Mouse (Mus musculus) midbrain, postnatal 0 days (tissue): Measurements from ENCODE around the gene Npas3. TPM values are rescaled to one million over a fixed set of nuclear protein-coding genes. Genes with fewer than 3 reads are reported as not detected.
A peak's percentile ranks its signal among the peaks of the same experiment; 100 is the strongest.

ENCODE experiments used
- ATAC-seq: fragments of 200-750 bp; cut with Nextera tagmentation; 2 replicates; pipeline ENCODE4 v1.8.0; 2017; ENCODE audit warnings: moderate number of reproducible peaks, mild to moderate bottlenecking, moderate TSS enrichment, moderate library complexity; ENCODE audit not compliant: low FRiP score
- DNase-seq: peaks from one replicate; pipeline ENCODE4 v3.0.0-alpha.2; 2015; ENCODE audit warnings: low spot score
- H3K27ac ChIP-seq: fragments of 300-500 bp; sonication (generic); 2 replicates; pipeline ENCODE4 v1.5.1; 2014; ENCODE audit warnings: low read depth, mild to moderate bottlenecking, low read length, mixed read lengths
- H3K27me3 ChIP-seq: fragments of 300-500 bp; sonication (generic); 2 replicates; pipeline ENCODE4 v1.6.1; 2014; ENCODE audit warnings: low read length, control low read depth, mixed read lengths; ENCODE audit not compliant: insufficient read depth
- H3K36me3 ChIP-seq: fragments of 300-500 bp; sonication (generic); 2 replicates; pipeline ENCODE4 v1.6.1; 2014; ENCODE audit warnings: low read length, control low read depth, mixed read lengths; ENCODE audit not compliant: insufficient read depth
- H3K4me1 ChIP-seq: fragments of 300-500 bp; sonication (generic); 2 replicates; pipeline ENCODE4 v1.6.1; 2014; ENCODE audit warnings: mild to moderate bottlenecking, control low read depth, antibody characterized with exemption, low read length, mixed read lengths; ENCODE audit not compliant: insufficient read depth
- H3K4me2 ChIP-seq: fragments of 300-500 bp; sonication (generic); 2 replicates; pipeline ENCODE4 v1.6.1; 2014; ENCODE audit warnings: low read depth, mild to moderate bottlenecking, low read length, mixed read lengths; ENCODE audit not compliant: poor library complexity, severe bottlenecking
- H3K4me3 ChIP-seq: fragments of 300-500 bp; sonication (generic); 2 replicates; pipeline ENCODE4 v1.5.1; 2014; ENCODE audit warnings: low read depth, mild to moderate bottlenecking, low read length, moderate library complexity
- H3K9ac ChIP-seq: fragments of 300-500 bp; sonication (generic); replicated peaks from 2 replicates; pipeline ENCODE4 v1.6.1; 2014; ENCODE audit warnings: mild to moderate bottlenecking, low read length, moderate library complexity, mixed read lengths; ENCODE audit not compliant: poor library complexity, severe bottlenecking
- H3K9me3 ChIP-seq: fragments of 300-500 bp; sonication (generic); 2 replicates; pipeline ENCODE4 v1.6.1; 2016; ENCODE audit warnings: low read length, control low read depth
- CTCF ChIP-seq: IDR thresholded peaks from 2 replicates; pipeline ENCODE4 v1.5.1; 2016; ENCODE audit warnings: antibody characterized with exemption, mild to moderate bottlenecking
- WGBS: fragments of 180-500 bp; shearing (Covaris S2); extraction: QIAGEN DNeasy Blood & Tissue Kit; methylation state at CpG from one replicate; pipeline ENCODE4 v1.1.7; 2014; 5-methylcytosine and 5-hydroxymethylcytosine counted together
- polyA plus RNA-seq: library from polyadenylated mRNA; unstranded; fragments of >200 nt; fragmentation: Nextera tagmentation; extraction: Ambion mirVana; gene quantifications from 2 replicates; pipeline ENCODE4 v1.2.1, GENCODE M21; 2015
- total RNA-seq: library from RNA; depleted of rRNA; stranded (reverse); fragments of >200 nt; gene quantifications from 2 replicates; pipeline ENCODE4 v1.2.3, GENCODE M21; 2014

Npas3 gene
- total and polyA plus RNA-seq, 2 experiments from 2014 or later = 34.2 to 53.8 TPM

DNA sequence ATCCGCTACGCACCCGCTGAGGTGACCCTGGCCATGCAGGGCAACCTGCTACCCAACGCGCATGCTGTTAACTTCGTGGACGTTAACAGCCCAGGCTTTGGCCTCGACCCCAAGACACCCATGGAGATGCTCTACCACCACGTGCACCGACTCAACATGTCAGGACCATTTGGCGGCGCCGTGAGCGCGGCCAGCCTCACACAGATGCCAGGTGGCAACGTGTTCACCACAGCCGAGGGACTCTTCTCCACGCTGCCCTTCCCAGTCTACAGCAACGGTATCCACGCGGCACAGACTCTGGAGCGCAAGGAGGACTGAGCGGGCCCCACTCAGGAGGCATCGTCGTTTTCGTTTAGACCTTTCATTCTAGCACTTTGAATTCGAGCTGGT is 820.3 kb downstream of the Npas3 start:
- Histone ChIP-seq H3K36me3 (no peaks in the 10 kb centered on the region), H3K4me2 (no peak overlapping the region), H3K27me3 (peaks cover 17% of the 10 kb centered on the region; the same call in 1 of the 2 replicates), H3K27ac (no peak overlapping the region), H3K4me3 (peak overlapping the region; percentile 36; the same call in 1 of the 2 replicates), H3K9ac (no peak overlapping the region), H3K9me3 (no peaks in the 10 kb centered on the region), H3K4me1 (no peaks in the 10 kb centered on the region)
- DNase-seq = no peak
- TF ChIP-seq CTCF = no peak
- ATAC-seq = no peak
- 80% methylated on average over 27 of the region's 27 CpGs for WGBS

DNA sequence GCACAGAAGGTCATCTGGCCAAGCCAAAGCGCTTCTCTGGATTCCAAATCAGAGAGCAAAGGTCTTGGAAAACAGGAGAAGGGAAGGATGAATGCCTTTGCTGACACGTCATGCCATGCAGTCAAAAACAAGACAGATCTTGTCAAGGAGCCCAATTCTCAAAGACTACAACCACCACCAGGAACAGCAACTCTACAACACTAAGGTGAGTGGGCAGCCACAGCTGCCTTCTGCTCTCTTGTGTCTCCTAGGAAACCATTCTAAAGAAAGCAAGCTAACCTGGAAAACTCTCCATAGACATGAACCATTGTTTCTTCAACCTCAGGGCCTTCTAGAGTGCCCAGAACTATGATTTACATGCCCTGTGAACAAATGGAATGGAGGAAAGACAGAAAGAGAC is 825.5 kb downstream of the Npas3 start:
- no peaks in the 10 kb centered on the region for H3K9me3 ChIP-seq
- H3K36me3 ChIP-seq = no peaks in the 10 kb centered on the region
- H3K27ac ChIP-seq = no peak overlapping the region
- no peaks in the 10 kb centered on the region for H3K27me3 ChIP-seq
- H3K4me1 ChIP-seq = no peaks in the 10 kb centered on the region
- 97% methylated on average over 2 of the region's 2 CpGs for WGBS
- no peak for DNase-seq
- no peak for ATAC-seq
- no peak overlapping the region for H3K4me3 ChIP-seq
- no peak for TF ChIP-seq CTCF
- no peak overlapping the region for H3K4me2 ChIP-seq
- no peak overlapping the region for H3K9ac ChIP-seq

DNA sequence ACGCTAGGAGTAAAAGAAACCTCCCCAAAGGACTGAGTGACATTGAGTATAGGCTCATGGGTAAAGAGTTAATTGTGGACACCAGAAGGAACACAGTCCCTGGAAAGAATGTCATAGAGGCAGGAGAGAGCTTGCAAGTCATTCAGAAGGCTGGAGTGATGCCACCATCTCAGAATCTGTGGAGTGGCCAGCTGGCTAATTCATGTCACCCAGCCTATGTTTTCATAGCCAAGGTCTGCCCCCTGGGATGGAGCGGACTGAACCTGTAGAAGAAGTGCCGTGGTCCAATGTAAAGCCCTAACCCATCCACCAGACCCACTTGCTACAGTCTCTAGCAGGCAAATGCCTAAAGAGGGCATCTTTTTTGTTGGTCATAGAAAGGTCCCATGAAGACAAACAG is 832.5 kb downstream of the Npas3 start:
- H3K27me3 ChIP-seq = no peaks in the 10 kb centered on the region
- 93% methylated on average over 3 of the region's 3 CpGs for WGBS
- DNase-seq = no peak
- H3K4me1 ChIP-seq = no peaks in the 10 kb centered on the region
- H3K4me3 ChIP-seq = no peak overlapping the region
- no peaks in the 10 kb centered on the region for H3K36me3 ChIP-seq
- ATAC-seq = no peak
- H3K4me2 ChIP-seq = no peak overlapping the region
- no peak overlapping the region for H3K9ac ChIP-seq
- no peak overlapping the region for H3K27ac ChIP-seq
- no peak for TF ChIP-seq CTCF
- no peaks in the 10 kb centered on the region for H3K9me3 ChIP-seq

DNA sequence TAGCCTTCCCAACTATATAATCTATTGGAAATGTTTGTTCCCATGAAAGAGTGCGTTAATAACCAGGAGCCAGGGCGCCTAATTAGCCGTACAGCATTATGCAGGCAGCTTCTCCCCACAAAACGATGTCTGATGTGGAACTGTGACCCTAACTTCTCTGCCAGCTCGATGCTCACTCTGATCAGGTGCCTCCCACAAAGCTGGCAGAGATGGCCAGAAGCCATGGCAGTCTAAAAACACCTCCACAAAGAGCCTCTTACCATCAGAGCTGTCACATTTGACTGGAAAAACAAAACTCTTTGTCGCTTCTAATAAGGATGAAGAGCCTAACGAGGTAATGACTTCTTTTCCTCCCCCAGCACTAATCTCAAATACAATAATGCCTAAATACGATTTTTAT is 845.3 kb downstream of the Npas3 start:
- ATAC-seq (no peak), DNase-seq (peak; percentile 5)
- 42% methylated on average over 8 of the region's 8 CpGs for WGBS
- Histone ChIP-seq H3K4me2 (no peak overlapping the region), H3K27ac (no peak overlapping the region), H3K4me3 (no peak overlapping the region), H3K9ac (no peak overlapping the region), H3K27me3 (no peaks in the 10 kb centered on the region; the same call in 1 of the 2 replicates), H3K4me1 (no peaks in the 10 kb centered on the region), H3K36me3 (no peaks in the 10 kb centered on the region), H3K9me3 (no peaks in the 10 kb centered on the region)
- no peak for TF ChIP-seq CTCF

DNA sequence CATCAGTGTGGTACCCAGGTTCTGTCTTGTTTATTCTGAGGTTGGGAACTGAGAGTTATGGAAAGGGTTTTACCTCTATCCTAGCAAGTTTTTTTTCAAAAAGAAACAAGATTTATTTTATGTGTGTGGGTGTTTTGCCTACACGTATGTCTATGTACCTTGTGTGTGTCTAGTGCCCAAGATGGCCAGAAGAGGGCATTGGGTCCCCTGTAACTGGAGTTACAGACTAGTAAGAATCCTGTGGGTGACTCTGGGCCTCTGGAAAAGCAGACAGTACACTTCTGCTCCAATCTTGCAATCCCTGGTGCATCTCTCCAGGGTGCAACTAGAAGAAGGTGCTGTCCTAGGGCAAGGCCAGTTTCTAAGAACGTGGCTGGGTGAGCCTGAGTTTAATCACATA is 848.0 kb downstream of the Npas3 start:
- no peak overlapping the region for H3K27ac ChIP-seq
- peak; percentile 27; the same call in 1 of the 2 replicates for TF ChIP-seq CTCF
- ATAC-seq = no peak
- no peaks in the 10 kb centered on the region for H3K4me1 ChIP-seq
- 81% methylated on average over 2 of the region's 2 CpGs for WGBS
- no peaks in the 10 kb centered on the region; the same call in 1 of the 2 replicates for H3K27me3 ChIP-seq
- no peak overlapping the region for H3K9ac ChIP-seq
- H3K9me3 ChIP-seq = no peaks in the 10 kb centered on the region
- H3K4me2 ChIP-seq = no peak overlapping the region
- H3K36me3 ChIP-seq = no peaks in the 10 kb centered on the region
- peak; percentile 9 for DNase-seq
- H3K4me3 ChIP-seq = no peak overlapping the region

DNA sequence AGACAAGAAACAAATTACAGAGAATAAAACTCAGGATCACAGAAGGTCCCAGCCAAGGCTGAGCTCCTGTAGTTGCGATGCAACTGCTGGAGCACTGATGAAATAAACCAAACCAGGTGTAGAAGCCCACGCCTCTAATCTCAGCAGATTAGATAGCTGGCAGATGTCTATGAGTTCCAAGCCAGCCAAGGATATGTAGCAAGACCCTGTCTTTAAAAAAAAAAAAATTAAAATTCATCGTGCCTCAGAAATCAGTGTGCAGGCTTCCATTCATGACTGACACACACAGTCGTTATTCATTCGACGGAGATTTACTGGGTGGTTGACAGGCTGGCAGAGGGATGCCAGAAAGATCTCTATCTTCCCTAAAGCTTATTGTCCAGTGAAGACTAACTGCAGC is 849.7 kb downstream of the Npas3 start:
- Histone ChIP-seq H3K27ac (no peak overlapping the region), H3K9ac (no peak overlapping the region), H3K4me3 (no peak overlapping the region), H3K9me3 (no peaks in the 10 kb centered on the region), H3K36me3 (no peaks in the 10 kb centered on the region), H3K4me1 (no peaks in the 10 kb centered on the region), H3K4me2 (no peak overlapping the region), H3K27me3 (no peaks in the 10 kb centered on the region; the same call in 1 of the 2 replicates)
- DNase-seq (no peak), ATAC-seq (no peak)
- WGBS = 53% methylated on average over 6 of the region's 6 CpGs
- no peak for TF ChIP-seq CTCF
